22 mouse cellular contexts compared by ENCODE assay signal in genomic region chr9:42107062-42107461, GRCm38 (mm10). TPM values are rescaled to one million over a fixed set of nuclear protein-coding genes. Genes with fewer than 3 reads are reported as not detected.
DNase-seq lines count a peak whose midpoint lies in the region; ATAC-seq and TF ChIP-seq lines count a peak whose summit lies in the region.
"Had no signal": no experiment of that assay in that cellular context is flagged by ENCODE, and none has a peak within 500 bp of the region (broad histone marks: within the 10 kb centered on the region; RNA-seq: fewer than 3 reads in every experiment).

No protein-coding gene starts in this region.

- no peaks in the 10 kb centered on the region for H3K36me3 ChIP-seq in lung, embryonic 15.5 days
- H3K36me3 ChIP-seq in forebrain, embryonic 13.5 days (ENCODE audit: poor library complexity, severe bottlenecking), result no peaks in the 10 kb centered on the region
- H3K36me3 ChIP-seq: embryonic facial prominence, embryonic 10.5 days; forebrain, embryonic 12.5 days; heart, embryonic 10.5 days; intestine, embryonic 15.5 days; limb, embryonic 12.5 days had no signal

- peak; percentile 8 for DNase-seq in gastrocnemius, adult 2 months
- no peak for DNase-seq in gastrocnemius, postnatal 36 days
- DNase-seq in lung, postnatal 4 days, result no peak
- peak; percentile 93 for DNase-seq in cerebellum, adult 18-20 months
- peak; percentile 90 to 95 for DNase-seq in cerebellum, postnatal 25 days
- DNase-seq in retina, postnatal 1 day, result no peak
- DNase-seq: adrenal gland, postnatal 10 days; gastrocnemius, postnatal 25 days; kidney, adult 9 months; kidney, postnatal 36 days; right cerebral cortex, postnatal 4 days; thymus, postnatal 14 days had no signal

- WGBS in lung, embryonic 15.5 days, result 93% methylated on average over 10 of the region's 10 CpGs
- WGBS in forebrain, embryonic 13.5 days, result 90% methylated on average over 10 of the region's 10 CpGs

- no peak overlapping the region for H3K4me2 ChIP-seq in lung, embryonic 15.5 days
- no peak overlapping the region for H3K4me2 ChIP-seq in forebrain, embryonic 13.5 days
- H3K4me2 ChIP-seq: forebrain, embryonic 12.5 days; hindbrain, embryonic 13.5 days; intestine, embryonic 15.5 days; limb, embryonic 12.5 days had no signal

- no peaks in the 10 kb centered on the region for H3K27me3 ChIP-seq in lung, embryonic 15.5 days
- no peaks in the 10 kb centered on the region for H3K27me3 ChIP-seq in forebrain, embryonic 13.5 days
- H3K27me3 ChIP-seq: forebrain, embryonic 12.5 days; hindbrain, embryonic 13.5 days; intestine, embryonic 15.5 days; Patski had no signal

- intact Hi-C loops in gastrocnemius, adult 2 months (cut with DNase I), result no loop called here
- intact Hi-C loops in gastrocnemius, postnatal 36 days (cut with DNase I), result no loop called here

- TF ChIP-seq CTCF in gastrocnemius, adult 2 months (IDR thresholded peaks at IDR 0.05), result no peak

- H3K4me3 ChIP-seq in gastrocnemius, adult 2 months, result no peak overlapping the region
- H3K4me3 ChIP-seq in lung, embryonic 15.5 days, result no peak overlapping the region
- H3K4me3 ChIP-seq in forebrain, embryonic 13.5 days, result no peak overlapping the region
- H3K4me3 ChIP-seq: embryonic facial prominence, embryonic 10.5 days; forebrain, embryonic 12.5 days; heart, embryonic 10.5 days; hindbrain, embryonic 13.5 days; intestine, embryonic 15.5 days; limb, embryonic 12.5 days had no signal

- ATAC-seq in lung, embryonic 15.5 days (ENCODE audit: borderline replicate concordance, extremely low read depth, low FRiP score, low TSS enrichment), result no peak
- no peak for ATAC-seq in forebrain, embryonic 13.5 days
- ATAC-seq: intestine, embryonic 15.5 days; midbrain, embryonic 16.5 days; Patski had no signal

- no peak overlapping the region for H3K9ac ChIP-seq in lung, embryonic 15.5 days
- H3K9ac ChIP-seq in forebrain, embryonic 13.5 days, result no peak overlapping the region
- H3K9ac ChIP-seq: forebrain, embryonic 12.5 days; hindbrain, embryonic 13.5 days; intestine, embryonic 15.5 days; limb, embryonic 12.5 days had no signal

- H3K4me1 ChIP-seq in lung, embryonic 15.5 days, result peaks cover 35% of the 10 kb centered on the region
- peaks cover 26% of the 10 kb centered on the region for H3K4me1 ChIP-seq in forebrain, embryonic 13.5 days

- peak overlapping the region; percentile 94; the same call in 1 of the 2 replicates for H3K27ac ChIP-seq in gastrocnemius, adult 2 months
- 0 out of 2 replicates have a peak overlapping the region, but pooled peaks have one; percentile 81 for H3K27ac ChIP-seq in lung, embryonic 15.5 days
- no peak overlapping the region for H3K27ac ChIP-seq in forebrain, embryonic 13.5 days
- H3K27ac ChIP-seq: embryonic facial prominence, embryonic 10.5 days; forebrain, embryonic 12.5 days; heart, embryonic 10.5 days; hindbrain, embryonic 13.5 days; intestine, embryonic 15.5 days; limb, embryonic 12.5 days had no signal

- H3K9me3 ChIP-seq in lung, embryonic 15.5 days, result no peaks in the 10 kb centered on the region
- H3K9me3 ChIP-seq in forebrain, embryonic 13.5 days (replicated peaks), result no peaks in the 10 kb centered on the region
- H3K9me3 ChIP-seq: embryonic facial prominence, embryonic 10.5 days; forebrain, embryonic 12.5 days; heart, embryonic 10.5 days; hindbrain, embryonic 13.5 days; intestine, embryonic 15.5 days; limb, embryonic 12.5 days had no signal

RNA-seq across cellular contexts. Expression of gene Sorl1, which starts 17.0 kb away (rescaled TPM):
- 10 to 100 TPM; 38.7 to 43.4 TPM for total RNA-seq in gastrocnemius, adult 2 months (2021)
- 10 to 100 TPM; 30.7 to 38.0 TPM for total RNA-seq in gastrocnemius, postnatal 36 days (2021)
- 13.4 and 14.9 TPM in 2 replicates for polyA plus RNA-seq in lung, embryonic 15.5 days (2015; fragmentation: Nextera tagmentation; extraction: Ambion mirVana)
- polyA plus RNA-seq in forebrain, embryonic 13.5 days (2015; fragmentation: Nextera tagmentation; extraction: Ambion mirVana), result 9.6 and 11.5 TPM in 2 replicates

Comparison
In these comparisons a context has a peak if more than half of its experiments do, and no peak if none do; other contexts are left out.
1. DNase-seq: peak in gastrocnemius, adult 2 months (single experiment), cerebellum, adult 18-20 months (2 of 2) and cerebellum, postnatal 25 days (2 of 2); none in gastrocnemius, postnatal 36 days (0 of 2), lung, postnatal 4 days (0 of 2) and retina, postnatal 1 day (single experiment).